Mouse (Mus musculus) kidney, embryonic 14.5 days (tissue): Measurements from ENCODE around the gene Mup20. TPM values are rescaled to one million over a fixed set of nuclear protein-coding genes. Genes with fewer than 3 reads are reported as not detected.
"Not testable (repeated sequence)": the region's sequence is repeated elsewhere in the genome, so short reads cannot be mapped to it uniquely, and the experiment has no call there.

Experiments used
- ATAC-seq: fragments of 200-750 bp; cut with Nextera tagmentation; 2 replicates; pipeline ENCODE4 v1.8.0; 2017; ENCODE audit warnings: moderate number of reproducible peaks, mild to moderate bottlenecking, moderate TSS enrichment, moderate library complexity; ENCODE audit not compliant: low FRiP score, low TSS enrichment
- H3K27ac ChIP-seq: fragments of 300-500 bp; sonication (generic); 2 replicates; pipeline ENCODE4 v1.5.1; 2014; ENCODE audit warnings: low read depth, mild to moderate bottlenecking, low read length, moderate library complexity, mixed read lengths
- H3K27me3 ChIP-seq: fragments of 300-500 bp; sonication (generic); 2 replicates; pipeline ENCODE4 v1.6.1; 2014; ENCODE audit warnings: mild to moderate bottlenecking, low read length; ENCODE audit not compliant: control insufficient read depth, insufficient read depth
- H3K36me3 ChIP-seq: fragments of 300-500 bp; sonication (generic); 2 replicates; pipeline ENCODE4 v1.6.1; 2014; ENCODE audit warnings: low read length, mixed read lengths; ENCODE audit not compliant: control insufficient read depth, insufficient read depth
- H3K4me1 ChIP-seq: fragments of 300-500 bp; sonication (generic); 2 replicates; pipeline ENCODE4 v1.6.1; 2014; ENCODE audit warnings: low read length, mixed read lengths; ENCODE audit not compliant: control insufficient read depth, insufficient read depth
- H3K4me2 ChIP-seq: fragments of 300-500 bp; sonication (generic); replicated peaks from 2 replicates; pipeline ENCODE4 v1.6.1; 2014; ENCODE audit warnings: low read depth, mild to moderate bottlenecking, low read length
- H3K4me3 ChIP-seq: fragments of 300-500 bp; sonication (generic); 2 replicates; pipeline ENCODE4 v1.5.1; 2014; ENCODE audit warnings: mild to moderate bottlenecking, low read length
- H3K9ac ChIP-seq: fragments of 300-500 bp; sonication (generic); 2 replicates; pipeline ENCODE4 v1.6.1; 2014; ENCODE audit warnings: low read depth, mild to moderate bottlenecking, low read length, moderate library complexity
- H3K9me3 ChIP-seq: fragments of 300-500 bp; sonication (generic); 2 replicates; pipeline ENCODE4 v1.6.1; 2016; ENCODE audit warnings: low read length; ENCODE audit not compliant: control insufficient read depth
- WGBS: fragments of 180-500 bp; shearing (Covaris S2); extraction: QIAGEN DNeasy Blood & Tissue Kit; methylation state at CpG from one replicate; pipeline ENCODE4 v1.1.7; 2014; 5-methylcytosine and 5-hydroxymethylcytosine counted together
- polyA plus RNA-seq: library from polyadenylated mRNA; unstranded; fragments of >200 nt; fragmentation: Nextera tagmentation; extraction: Ambion mirVana; gene quantifications from 2 replicates; pipeline ENCODE4 v1.2.1, GENCODE M21; 2014

The Mup20 gene
- polyA plus RNA-seq: not detected in 2 replicates

DNA sequence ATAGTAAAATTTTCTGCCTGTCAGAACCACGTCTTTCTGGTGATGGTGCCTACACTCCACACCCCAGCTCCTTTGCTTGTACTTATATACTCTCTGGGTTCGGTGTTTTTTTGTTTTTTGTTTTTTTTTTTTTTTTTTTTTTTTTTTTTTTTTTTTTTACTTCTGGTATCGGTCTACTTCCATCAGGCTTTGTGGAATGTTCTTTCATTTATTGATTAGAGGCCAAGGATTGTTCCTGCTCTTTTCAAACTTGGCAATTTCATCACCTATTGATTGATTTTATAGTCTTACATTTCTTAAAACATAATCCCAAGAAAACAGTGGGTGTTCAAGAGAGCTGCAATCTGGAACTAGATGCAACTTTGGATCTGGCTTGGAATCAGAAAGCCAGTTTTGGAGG lies at the start of gene Mup20:
Gene Mup20, minus strand, starts transcription at position 101 of the 400 bp plus-strand sequence.
- not testable (repeated sequence) for H3K4me3 ChIP-seq, H3K36me3 ChIP-seq, H3K9ac ChIP-seq, H3K4me2 ChIP-seq, ATAC-seq, H3K27me3 ChIP-seq, H3K27ac ChIP-seq, H3K4me1 ChIP-seq, H3K9me3 ChIP-seq
- WGBS: 93% methylated on average over 2 of the region's 3 CpGs

GRCm38 (mm10) chr4:62103366-62103765 lies 49.4 kb upstream of the Mup20 start:
- H3K9ac ChIP-seq, H3K4me1 ChIP-seq, H3K9me3 ChIP-seq, H3K4me2 ChIP-seq, H3K27me3 ChIP-seq, H3K27ac ChIP-seq, ATAC-seq, H3K36me3 ChIP-seq, H3K4me3 ChIP-seq: not testable (repeated sequence)
- 69% methylated on average over 2 of the region's 2 CpGs for WGBS

DNA sequence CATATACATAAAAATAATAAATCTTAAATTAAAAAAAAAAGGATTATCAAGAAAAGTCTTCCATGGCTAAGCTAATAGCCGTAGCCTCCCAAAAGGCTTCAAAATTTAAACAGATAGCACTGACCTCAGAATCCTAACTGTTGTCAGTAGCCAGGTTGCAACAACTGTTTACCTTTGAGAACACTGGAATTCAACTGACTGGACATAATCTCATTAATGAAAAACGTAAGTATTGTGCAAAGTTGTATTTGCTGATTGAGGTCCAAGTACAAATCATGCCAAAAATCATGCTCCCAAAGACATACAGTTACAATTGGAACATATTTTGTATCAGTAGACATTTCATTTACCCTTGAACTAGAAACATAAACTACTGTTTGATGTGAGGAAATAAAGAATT lies 34.0 kb upstream of the Mup20 start:
- no peaks in the 10 kb centered on the region for H3K4me1 ChIP-seq
- no peak overlapping the region for H3K4me2 ChIP-seq
- no peaks in the 10 kb centered on the region for H3K27me3 ChIP-seq
- H3K9me3 ChIP-seq: no peaks in the 10 kb centered on the region
- H3K27ac ChIP-seq: no peak overlapping the region
- no peak overlapping the region for H3K4me3 ChIP-seq
- 81% methylated on average over 2 of the region's 2 CpGs for WGBS
- no peak for ATAC-seq
- no peaks in the 10 kb centered on the region for H3K36me3 ChIP-seq
- no peak overlapping the region for H3K9ac ChIP-seq

DNA sequence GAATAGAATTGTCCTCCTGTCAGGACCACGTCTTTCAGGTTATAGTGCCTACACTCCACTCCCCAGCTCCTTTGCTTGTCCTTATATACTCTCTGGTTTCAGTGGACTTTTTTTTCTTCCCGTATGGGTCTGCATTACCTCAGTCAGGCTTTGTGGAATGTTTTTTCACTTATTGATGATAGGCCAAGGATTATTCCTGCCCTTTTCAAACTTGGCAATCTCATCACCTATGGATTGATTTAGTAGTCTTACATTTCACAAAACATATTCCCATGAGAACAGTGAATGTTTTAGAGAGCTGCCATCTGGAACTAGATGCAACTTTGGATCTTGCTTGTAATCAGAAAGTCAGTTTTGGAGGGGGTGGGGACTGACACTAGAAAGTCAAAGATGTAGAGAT lies 33.3 kb upstream of the Mup20 start, which contains the start of gene Mup3:
Gene Mup3, minus strand, starts transcription at position 102 of the 400 bp plus-strand sequence.
- Histone ChIP-seq H3K4me2 (no peak within 1 kb of the TSS), H3K27ac (no peak within 1 kb of the TSS), H3K4me3 (no peak within 1 kb of the TSS), H3K4me1 (no peaks in the 10 kb centered on the region), H3K36me3 (no peaks in the 10 kb centered on the region), H3K9me3 (no peaks in the 10 kb centered on the region), H3K9ac (no peak within 1 kb of the TSS), H3K27me3 (no peaks in the 10 kb centered on the region)
- ATAC-seq: no peak
- WGBS: 79% methylated on average over 2 of the region's 2 CpGs

GRCm38 (mm10) chr4:62082755-62083154 lies 28.8 kb upstream of the Mup20 start:
- Histone ChIP-seq H3K9me3 (no peaks in the 10 kb centered on the region), H3K27me3 (no peaks in the 10 kb centered on the region), H3K4me1 (no peaks in the 10 kb centered on the region), H3K36me3 (no peaks in the 10 kb centered on the region), H3K4me2 (no peak overlapping the region), H3K9ac (no peak overlapping the region), H3K4me3 (no peak overlapping the region), H3K27ac (no peak overlapping the region)
- ATAC-seq: no peak

- H3K9me3 ChIP-seq: 0 out of 2 replicates have a peak, but pooled peaks cover 2% of the 10 kb centered on the region
- H3K9ac ChIP-seq: no peak overlapping the region
- no peak for ATAC-seq
- 82% methylated on average over 3 of the region's 3 CpGs for WGBS
- no peaks in the 10 kb centered on the region for H3K36me3 ChIP-seq
- no peak overlapping the region for H3K4me3 ChIP-seq
- H3K27me3 ChIP-seq: no peaks in the 10 kb centered on the region
- no peak overlapping the region for H3K27ac ChIP-seq
- H3K4me1 ChIP-seq: no peaks in the 10 kb centered on the region
- H3K4me2 ChIP-seq: no peak overlapping the region
Measured at GRCm38 (mm10) chr4:62075126-62075525, 21.2 kb upstream of the Mup20 start.

DNA sequence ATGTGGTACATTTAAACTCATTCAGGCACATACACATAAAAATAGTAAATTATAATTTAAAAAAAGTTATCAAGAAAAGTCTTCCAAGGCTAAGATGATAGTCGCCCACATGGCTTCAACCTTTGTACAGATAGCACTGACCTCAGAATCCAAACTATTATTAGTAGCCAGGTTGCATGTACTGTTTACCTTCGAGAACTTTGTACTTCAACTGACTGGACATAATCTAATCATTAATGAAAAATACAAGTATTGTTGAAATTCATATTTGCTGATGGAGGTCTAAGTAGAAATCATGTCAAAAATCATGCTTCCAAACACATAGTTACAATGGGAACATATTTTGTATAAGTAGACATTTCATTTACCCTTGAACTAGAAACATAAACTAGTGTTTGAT lies 822 bp upstream of the Mup20 start:
- not testable (repeated sequence) for H3K4me2 ChIP-seq, H3K27ac ChIP-seq, H3K4me3 ChIP-seq, H3K4me1 ChIP-seq, H3K36me3 ChIP-seq, H3K27me3 ChIP-seq, ATAC-seq, H3K9me3 ChIP-seq, H3K9ac ChIP-seq
- whole genome bisulfite sequencing: 84% methylated on average over 2 of the region's 2 CpGs

- Histone ChIP-seq H3K9ac (no peak overlapping the region), H3K27me3 (no peaks in the 10 kb centered on the region), H3K4me2 (no peak overlapping the region), H3K27ac (no peak overlapping the region), H3K36me3 (no peaks in the 10 kb centered on the region), H3K4me3 (no peak overlapping the region), H3K4me1 (no peaks in the 10 kb centered on the region), H3K9me3 (no peaks in the 10 kb centered on the region)
- 87% methylated on average over 1 of the region's 1 CpGs for WGBS
- no peak for ATAC-seq
Measured at GRCm38 (mm10) chr4:62026281-62026680, 27.7 kb downstream of the Mup20 start.

DNA sequence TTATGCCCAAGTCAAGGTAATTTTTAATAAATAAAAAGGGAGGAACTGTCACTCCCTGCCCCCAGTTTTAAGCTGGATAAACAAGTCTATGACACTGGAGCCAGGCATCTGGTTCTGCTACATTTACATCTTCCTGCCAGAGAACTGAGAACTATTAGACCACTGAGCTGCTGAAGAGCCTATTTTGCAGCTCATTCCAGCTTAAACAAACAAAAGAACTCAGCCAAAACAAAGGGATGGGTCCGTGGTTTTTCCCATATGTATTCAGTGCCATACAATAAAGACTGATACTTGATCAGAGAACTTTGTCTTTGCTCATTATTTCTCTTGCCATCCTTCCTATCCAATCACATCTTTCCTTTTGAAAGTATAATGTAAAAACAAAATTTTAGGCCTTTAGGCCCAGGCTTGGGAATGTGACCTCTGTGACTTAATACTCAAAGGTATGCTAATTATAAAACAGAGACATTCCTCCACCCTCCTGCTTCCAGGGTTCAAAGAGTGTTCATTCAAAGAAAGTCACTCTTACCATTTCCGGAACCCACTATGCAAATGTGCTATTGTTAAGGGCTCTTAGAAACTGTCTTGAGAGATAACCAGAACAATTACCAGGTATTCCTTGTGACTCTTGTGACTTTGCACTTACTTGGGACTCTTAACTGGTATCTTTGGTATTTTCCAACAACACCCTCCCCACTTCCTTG lies 29.6 kb downstream of the Mup20 start:
- Histone ChIP-seq H3K9me3 (no peaks in the 10 kb centered on the region), H3K36me3 (no peaks in the 10 kb centered on the region), H3K4me1 (no peaks in the 10 kb centered on the region), H3K27me3 (no peaks in the 10 kb centered on the region), H3K9ac (no peak overlapping the region), H3K27ac (no peak overlapping the region), H3K4me3 (no peak overlapping the region), H3K4me2 (no peak overlapping the region)
- WGBS: 64% methylated on average over 2 of the region's 2 CpGs
- ATAC-seq: no peak
